Mouse (Mus musculus): Measurements from ENCODE around the gene Fbxo45. TPM values are rescaled to one million over a fixed set of nuclear protein-coding genes. Genes with fewer than 3 reads are reported as not detected.

Fbxo45 gene
- 5.9 and 8.2 TPM in 2 replicates for polyA plus RNA-seq (2015; fragmentation: Nextera tagmentation; extraction: Ambion mirVana)

DNA sequence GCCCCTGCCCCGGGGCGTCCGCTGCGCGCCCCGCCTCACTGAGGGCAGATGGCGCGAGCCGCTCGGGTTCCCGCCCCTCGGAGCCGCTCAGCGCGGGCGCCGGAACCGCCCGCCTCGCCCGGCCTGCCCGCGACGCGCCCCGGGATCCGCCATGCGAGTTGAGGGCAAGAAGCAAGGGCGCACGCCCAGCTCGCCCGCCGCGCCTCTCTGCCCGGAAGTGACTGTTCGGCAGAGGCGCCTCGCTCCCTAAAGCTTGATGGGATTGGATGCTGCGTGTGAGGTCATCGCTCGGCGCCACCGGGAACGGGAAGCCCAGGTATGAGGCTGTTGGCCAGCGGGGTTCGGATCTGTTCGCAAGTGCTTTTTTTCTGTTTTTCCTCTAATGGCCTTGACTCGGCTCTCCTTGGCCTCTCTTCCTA is at the start of gene Fbxo45, which contains the start of gene Wdr53:
Gene Fbxo45 (minus strand): TSS at position 207 of the 419 bp plus-strand sequence.
Gene Wdr53 (plus strand): TSS at position 276 of the 419 bp plus-strand sequence.
- Histone ChIP-seq H3K4me1 (ENCODE audit: control insufficient read depth, insufficient read depth, low read length) (peaks cover 25% of the 10 kb centered on the region), H3K27ac (ENCODE audit: low read length) (peak within 1 kb of the TSS; percentile 88), H3K9me3 (replicated peaks; ENCODE audit: control insufficient read depth, low read length, poor library complexity, severe bottlenecking) (no peaks in the 10 kb centered on the region), H3K36me3 (ENCODE audit: control insufficient read depth, insufficient read depth, low read length) (no peaks in the 10 kb centered on the region), H3K27me3 (ENCODE audit: control insufficient read depth, insufficient read depth, low read depth, low read length) (no peaks in the 10 kb centered on the region), H3K4me2 (ENCODE audit: low read length) (peak within 1 kb of the TSS; percentile 84), H3K9ac (ENCODE audit: low read depth, low read length) (peak within 1 kb of the TSS; percentile 96), H3K4me3 (ENCODE audit: low read depth, low read length) (peak within 1 kb of the TSS; percentile 95)
- peak; percentile 99 for ATAC-seq
- 0% methylated on average over 35 of the region's 48 CpGs for WGBS

DNA sequence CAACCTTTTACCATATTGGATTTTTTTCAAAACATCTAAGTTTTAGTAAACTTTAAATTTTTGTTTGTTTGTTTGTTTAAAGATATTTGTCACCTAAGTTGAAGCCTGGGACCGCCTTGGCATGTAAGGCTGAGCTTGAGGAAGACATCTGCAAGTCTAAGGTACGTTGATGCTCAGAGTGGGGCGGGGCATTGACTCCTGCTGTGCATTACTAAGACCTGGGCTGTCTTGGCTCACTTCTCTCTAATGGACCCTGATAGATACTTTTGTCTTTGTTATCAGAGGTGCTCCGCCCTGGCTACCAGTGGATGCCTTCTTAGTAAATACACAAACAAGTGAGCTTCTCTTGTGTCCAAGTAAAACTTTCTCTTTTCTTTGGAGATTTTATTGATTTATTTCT is 44.9 kb upstream of the Fbxo45 start:
- Histone ChIP-seq H3K4me3 (ENCODE audit: low read depth, low read length) (no peak overlapping the region), H3K27me3 (ENCODE audit: control insufficient read depth, insufficient read depth, low read depth, low read length) (no peaks in the 10 kb centered on the region), H3K36me3 (ENCODE audit: control insufficient read depth, insufficient read depth, low read length) (peaks cover 20% of the 10 kb centered on the region), H3K4me2 (ENCODE audit: low read length) (no peak overlapping the region), H3K9ac (ENCODE audit: low read depth, low read length) (no peak overlapping the region), H3K27ac (ENCODE audit: low read length) (no peak overlapping the region), H3K9me3 (replicated peaks; ENCODE audit: control insufficient read depth, low read length, poor library complexity, severe bottlenecking) (no peaks in the 10 kb centered on the region), H3K4me1 (ENCODE audit: control insufficient read depth, insufficient read depth, low read length) (no peaks in the 10 kb centered on the region)
- no peak for ATAC-seq
- WGBS, result 98% methylated on average over 4 of the region's 4 CpGs

DNA sequence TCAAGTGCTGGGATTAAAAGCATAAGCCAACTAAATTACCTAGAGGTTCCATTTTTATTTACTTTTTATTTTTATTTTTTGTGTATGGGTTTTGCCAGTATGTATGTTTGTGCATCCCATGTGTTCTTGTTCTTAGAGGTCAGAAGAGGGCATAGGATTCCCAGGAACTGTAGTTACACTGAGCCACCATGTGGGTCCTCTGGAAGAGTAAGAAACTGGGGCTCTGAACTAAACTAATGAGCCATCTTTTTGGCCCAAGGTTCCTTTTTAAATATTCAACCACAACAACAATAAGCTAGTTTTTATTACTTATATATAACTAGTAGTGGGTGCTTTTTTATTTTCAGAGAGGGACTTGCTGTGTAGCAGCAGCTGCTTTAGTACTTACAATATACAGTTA is 35.6 kb upstream of the Fbxo45 start:
- H3K27me3 ChIP-seq (ENCODE audit: control insufficient read depth, insufficient read depth, low read depth, low read length), result no peaks in the 10 kb centered on the region
- no peak overlapping the region for H3K4me2 ChIP-seq (ENCODE audit: low read length)
- H3K9ac ChIP-seq (ENCODE audit: low read depth, low read length), result no peak overlapping the region
- H3K27ac ChIP-seq (ENCODE audit: low read length), result no peak overlapping the region
- H3K4me3 ChIP-seq (ENCODE audit: low read depth, low read length), result no peak overlapping the region
- H3K36me3 ChIP-seq (ENCODE audit: control insufficient read depth, insufficient read depth, low read length), result peaks cover 25% of the 10 kb centered on the region
- ATAC-seq, result no peak
- H3K4me1 ChIP-seq (ENCODE audit: control insufficient read depth, insufficient read depth, low read length), result peaks cover 34% of the 10 kb centered on the region
- H3K9me3 ChIP-seq (replicated peaks; ENCODE audit: control insufficient read depth, low read length, poor library complexity, severe bottlenecking), result no peaks in the 10 kb centered on the region

DNA sequence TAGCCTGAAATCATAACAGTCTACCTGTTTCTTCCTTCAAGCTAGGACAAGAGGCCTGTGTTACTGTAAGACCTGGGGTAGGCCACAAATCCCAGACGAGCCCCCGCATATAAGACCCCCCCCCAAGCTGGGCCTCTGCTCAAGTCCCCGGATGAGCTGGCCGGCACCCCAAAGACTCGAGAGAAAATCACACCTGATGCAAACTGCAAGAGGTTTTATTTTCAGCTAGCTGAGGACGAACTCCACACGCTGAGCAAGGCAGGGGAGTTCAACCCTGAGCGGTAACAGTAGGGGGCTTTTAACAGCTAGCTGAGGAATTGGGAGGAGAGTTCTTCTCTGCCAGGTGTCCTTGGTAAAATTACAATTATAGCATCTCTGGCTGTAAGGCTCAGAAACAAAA is 33.3 kb upstream of the Fbxo45 start:
- peaks cover 20% of the 10 kb centered on the region for H3K36me3 ChIP-seq (ENCODE audit: control insufficient read depth, insufficient read depth, low read length)
- H3K4me2 ChIP-seq (ENCODE audit: low read length), result peak overlapping the region; percentile 48
- H3K4me1 ChIP-seq (ENCODE audit: control insufficient read depth, insufficient read depth, low read length), result peaks cover 40% of the 10 kb centered on the region
- no peak overlapping the region for H3K27ac ChIP-seq (ENCODE audit: low read length)
- H3K4me3 ChIP-seq (ENCODE audit: low read depth, low read length), result no peak overlapping the region; the same call in 1 of the 2 replicates
- WGBS, result 91% methylated on average over 8 of the region's 8 CpGs
- no peak for ATAC-seq
- H3K9ac ChIP-seq (ENCODE audit: low read depth, low read length), result no peak overlapping the region
- H3K27me3 ChIP-seq (ENCODE audit: control insufficient read depth, insufficient read depth, low read depth, low read length), result no peaks in the 10 kb centered on the region
- H3K9me3 ChIP-seq (replicated peaks; ENCODE audit: control insufficient read depth, low read length, poor library complexity, severe bottlenecking), result no peaks in the 10 kb centered on the region

DNA sequence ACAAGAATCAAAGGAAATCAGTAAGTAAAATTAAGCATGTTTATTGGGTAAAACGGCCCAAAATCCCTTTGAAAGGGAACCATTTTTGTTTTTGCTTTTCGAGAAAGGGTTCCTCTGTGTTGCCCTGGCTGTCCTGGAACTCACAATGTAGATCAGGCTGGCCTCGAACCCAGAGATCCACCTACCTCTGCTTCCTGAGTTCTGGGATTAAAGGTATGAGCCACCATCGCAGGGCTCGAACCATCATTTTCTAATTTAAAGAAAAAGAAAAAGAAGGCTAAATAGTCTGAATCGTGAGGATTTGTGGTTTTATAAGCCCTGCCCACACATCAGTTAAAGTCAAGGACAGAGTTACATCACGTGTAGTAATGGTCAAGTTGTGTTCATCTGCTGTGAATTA is 31.4 kb upstream of the Fbxo45 start:
- peak overlapping the region; percentile 89 for H3K4me3 ChIP-seq (ENCODE audit: low read depth, low read length)
- no peaks in the 10 kb centered on the region for H3K9me3 ChIP-seq (replicated peaks; ENCODE audit: control insufficient read depth, low read length, poor library complexity, severe bottlenecking)
- 57% methylated on average over 7 of the region's 7 CpGs for WGBS
- peaks cover 3% of the 10 kb centered on the region; the same call in 1 of the 2 replicates for H3K36me3 ChIP-seq (ENCODE audit: control insufficient read depth, insufficient read depth, low read length)
- no peak for ATAC-seq
- peak overlapping the region; percentile 94 for H3K9ac ChIP-seq (ENCODE audit: low read depth, low read length)
- H3K27ac ChIP-seq (ENCODE audit: low read length), result peak overlapping the region; percentile 95
- H3K4me2 ChIP-seq (ENCODE audit: low read length), result peak overlapping the region; percentile 86
- H3K27me3 ChIP-seq (ENCODE audit: control insufficient read depth, insufficient read depth, low read depth, low read length), result no peaks in the 10 kb centered on the region
- H3K4me1 ChIP-seq (ENCODE audit: control insufficient read depth, insufficient read depth, low read length), result peaks cover 40% of the 10 kb centered on the region

DNA sequence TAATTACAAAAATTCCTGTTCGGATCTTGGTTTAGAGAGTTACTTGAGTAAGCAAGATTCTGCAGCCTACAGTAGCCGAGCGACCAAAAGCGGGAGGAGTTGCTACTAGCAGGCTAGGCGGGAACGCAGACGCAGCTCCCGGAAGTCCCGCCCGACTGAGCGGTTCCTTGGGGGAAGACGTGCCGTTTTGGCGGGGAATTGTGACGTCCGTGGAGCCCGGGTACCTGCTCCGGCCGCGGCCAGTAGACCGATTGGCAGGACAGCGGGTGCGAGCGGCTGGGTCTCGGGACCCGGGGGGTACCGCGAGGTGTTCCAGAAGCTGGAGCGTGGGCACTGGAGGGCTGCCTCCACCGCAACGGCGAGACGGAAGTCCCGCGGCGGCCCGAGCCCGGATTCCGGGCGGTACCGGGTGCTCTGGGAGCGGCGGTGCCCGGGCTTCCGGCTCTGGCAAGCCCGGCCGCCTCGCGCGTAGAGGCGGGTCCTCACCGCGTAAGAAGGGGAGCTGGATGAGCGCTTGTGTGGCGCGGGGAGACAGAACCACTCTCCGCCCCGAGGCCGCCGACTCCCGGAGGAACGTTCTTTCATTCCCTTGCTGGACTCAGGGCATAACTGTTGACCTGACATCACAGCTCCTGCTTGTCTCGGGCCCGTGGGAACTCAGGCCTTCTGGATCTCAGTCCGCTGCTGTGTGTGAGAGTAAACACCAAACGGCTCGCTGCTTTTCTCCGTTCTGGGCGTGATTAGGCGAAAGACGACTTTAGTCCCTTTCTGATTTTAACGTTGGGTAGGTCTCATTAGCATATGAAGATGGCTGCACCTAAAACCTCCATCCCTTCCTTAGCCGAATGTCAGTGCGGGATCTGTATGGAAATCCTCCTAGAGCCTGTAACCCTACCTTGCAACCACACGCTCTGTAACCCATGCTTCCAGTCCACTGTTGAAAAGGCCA is 30.6 kb upstream of the Fbxo45 start, which contains the start of gene Rnf168:
Gene Rnf168 (plus strand): TSS at position 152 of the 949 bp plus-strand sequence.
- ATAC-seq, result peak; percentile 95
- peaks cover 40% of the 10 kb centered on the region for H3K4me1 ChIP-seq (ENCODE audit: control insufficient read depth, insufficient read depth, low read length)
- H3K9me3 ChIP-seq (replicated peaks; ENCODE audit: control insufficient read depth, low read length, poor library complexity, severe bottlenecking), result no peaks in the 10 kb centered on the region
- peak within 1 kb of the TSS; percentile 86 for H3K4me2 ChIP-seq (ENCODE audit: low read length)
- peak within 1 kb of the TSS; percentile 94 for H3K9ac ChIP-seq (ENCODE audit: low read depth, low read length)
- WGBS, result under 1% methylated on average over 74 of the region's 75 CpGs
- no peaks in the 10 kb centered on the region for H3K27me3 ChIP-seq (ENCODE audit: control insufficient read depth, insufficient read depth, low read depth, low read length)
- no peaks in the 10 kb centered on the region for H3K36me3 ChIP-seq (ENCODE audit: control insufficient read depth, insufficient read depth, low read length)
- peak within 1 kb of the TSS; percentile 95 for H3K27ac ChIP-seq (ENCODE audit: low read length)
- peak within 1 kb of the TSS; percentile 89 for H3K4me3 ChIP-seq (ENCODE audit: low read depth, low read length)

DNA sequence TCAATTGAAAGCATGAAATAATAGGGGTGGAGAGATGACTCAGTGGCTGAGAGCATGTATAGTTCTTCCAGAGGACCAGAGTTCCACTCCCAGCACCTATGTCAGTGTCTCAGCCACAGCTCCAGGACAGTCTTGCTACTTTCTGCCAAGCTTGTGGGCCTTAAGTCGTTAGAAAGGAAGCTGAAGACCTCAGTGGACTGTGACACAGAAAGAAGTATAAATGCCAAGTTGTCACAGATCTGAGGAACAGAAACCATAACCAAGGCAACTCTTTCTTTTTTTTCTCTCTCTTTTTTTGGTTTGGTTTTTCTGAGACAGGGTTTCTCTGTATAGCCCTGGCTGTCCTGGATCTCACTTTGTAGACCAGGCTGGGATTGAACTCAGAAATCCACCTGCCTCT is 28.9 kb upstream of the Fbxo45 start:
- Histone ChIP-seq H3K9me3 (replicated peaks; ENCODE audit: control insufficient read depth, low read length, poor library complexity, severe bottlenecking) (no peaks in the 10 kb centered on the region), H3K4me2 (ENCODE audit: low read length) (no peak overlapping the region)

DNA sequence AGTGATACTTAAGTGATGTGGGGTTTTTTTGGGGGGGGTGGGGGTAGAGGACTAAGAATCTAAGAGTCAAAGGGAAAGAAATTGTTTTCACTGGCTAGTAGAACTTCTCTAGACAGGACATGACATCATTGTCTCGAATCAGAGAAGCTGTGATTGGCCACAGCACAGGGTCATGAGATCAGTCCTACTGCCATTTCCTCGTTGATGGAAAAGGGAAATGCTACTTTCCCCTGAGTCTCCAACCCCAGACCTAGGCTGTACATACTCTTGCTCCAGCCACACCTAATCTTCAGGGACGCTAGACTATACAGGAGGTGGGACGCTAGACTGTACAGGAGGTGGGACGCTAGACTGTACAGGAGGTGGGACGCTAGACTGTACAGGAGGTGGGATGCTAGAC is 28.1 kb upstream of the Fbxo45 start:
- Histone ChIP-seq H3K36me3 (ENCODE audit: control insufficient read depth, insufficient read depth, low read length) (no peaks in the 10 kb centered on the region), H3K9ac (ENCODE audit: low read depth, low read length) (no peak overlapping the region), H3K4me3 (ENCODE audit: low read depth, low read length) (no peak overlapping the region), H3K27ac (ENCODE audit: low read length) (no peak overlapping the region), H3K4me2 (ENCODE audit: low read length) (no peak overlapping the region), H3K4me1 (ENCODE audit: control insufficient read depth, insufficient read depth, low read length) (peaks cover 21% of the 10 kb centered on the region), H3K9me3 (replicated peaks; ENCODE audit: control insufficient read depth, low read length, poor library complexity, severe bottlenecking) (no peaks in the 10 kb centered on the region), H3K27me3 (ENCODE audit: control insufficient read depth, insufficient read depth, low read depth, low read length) (no peaks in the 10 kb centered on the region)
- WGBS, result 92% methylated on average over 6 of the region's 6 CpGs
- no peak for ATAC-seq

More for the DNA sequence above, 28.9 kb upstream of the Fbxo45 start:
- Histone ChIP-seq H3K27me3 (ENCODE audit: control insufficient read depth, insufficient read depth, low read depth, low read length) (no peaks in the 10 kb centered on the region), H3K9ac (ENCODE audit: low read depth, low read length) (no peak overlapping the region), H3K4me1 (ENCODE audit: control insufficient read depth, insufficient read depth, low read length) (peaks cover 28% of the 10 kb centered on the region), H3K4me3 (ENCODE audit: low read depth, low read length) (no peak overlapping the region), H3K36me3 (ENCODE audit: control insufficient read depth, insufficient read depth, low read length) (no peaks in the 10 kb centered on the region), H3K27ac (ENCODE audit: low read length) (no peak overlapping the region)
- ATAC-seq, result no peak
- 63% methylated on average over 1 of the region's 1 CpGs for WGBS

DNA sequence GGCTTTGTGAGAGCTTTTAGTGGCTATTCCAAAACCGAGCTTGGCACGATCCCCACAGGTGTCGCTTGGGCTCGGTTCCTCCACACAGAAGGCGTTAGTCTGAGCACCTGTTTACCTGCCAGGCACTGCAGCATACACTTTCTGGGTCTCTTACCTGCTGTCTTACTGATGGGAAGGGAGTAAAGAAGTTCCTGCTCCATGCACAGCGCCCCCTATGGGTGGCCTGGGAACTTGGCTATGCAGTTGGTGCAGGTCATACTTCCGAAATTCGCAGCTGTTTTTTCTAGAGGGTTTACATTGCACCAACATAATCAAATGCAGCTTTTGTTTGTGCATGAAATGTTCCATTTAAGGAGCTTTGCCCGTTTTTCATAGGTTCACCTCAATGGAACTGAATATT is 26.4 kb upstream of the Fbxo45 start:
- no peaks in the 10 kb centered on the region for H3K9me3 ChIP-seq (replicated peaks; ENCODE audit: control insufficient read depth, low read length, poor library complexity, severe bottlenecking)
- peaks cover 6% of the 10 kb centered on the region for H3K4me1 ChIP-seq (ENCODE audit: control insufficient read depth, insufficient read depth, low read length)
- no peaks in the 10 kb centered on the region for H3K27me3 ChIP-seq (ENCODE audit: control insufficient read depth, insufficient read depth, low read depth, low read length)
- no peak for ATAC-seq
- no peaks in the 10 kb centered on the region for H3K36me3 ChIP-seq (ENCODE audit: control insufficient read depth, insufficient read depth, low read length)
- no peak overlapping the region for H3K4me2 ChIP-seq (ENCODE audit: low read length)
- H3K9ac ChIP-seq (ENCODE audit: low read depth, low read length), result no peak overlapping the region
- no peak overlapping the region for H3K27ac ChIP-seq (ENCODE audit: low read length)
- no peak overlapping the region for H3K4me3 ChIP-seq (ENCODE audit: low read depth, low read length)
- WGBS, result 61% methylated on average over 9 of the region's 9 CpGs

Data from midbrain, embryonic 16.5 days (tissue).